Mouse (Mus musculus) erythroid progenitor cell, adult 5-6 weeks (primary cell): ENCODE results near the gene Sem1. TPM values are rescaled to one million over a fixed set of nuclear protein-coding genes. Genes with fewer than 3 reads are reported as not detected.
"Not testable (repeated sequence)": the region's sequence is repeated elsewhere in the genome, so short reads cannot be mapped to it uniquely, and the experiment has no call there.

Experiments
- ATAC-seq: replicated peaks from 2 replicates; pipeline ENCODE4 v1.8.0; 2016; ENCODE audit warnings: moderate number of reproducible peaks, mild to moderate bottlenecking, moderate TSS enrichment, inconsistent platforms; ENCODE audit not compliant: poor library complexity, low FRiP score, severe bottlenecking
- total RNA-seq, 2 experiments: library from RNA; stranded (forward) in 1 of 2; stranded (reverse) in 1 of 2; fragments of 150-400 nt in 1 of 2; fragments of 186-747, 209-891 nt in 1 of 2; gene quantifications; 2 replicates each; pipeline versions ENCODE4 v1.2.3 to v1.2.4; 2015 to 2017; ENCODE audit warnings: low replicate concordance in 2 of 2

The Sem1 gene
- total RNA-seq, 2 experiments from 2014 or later, result 23.5 to 39.3 TPM

- not testable (repeated sequence) for ATAC-seq
Observed at GRCm38 (mm10) chr6:6536359-6536758, 42.1 kb downstream of the Sem1 start.
